Mouse (Mus musculus) lung, adult 2 months (tissue): Measurements from ENCODE around the gene Sfmbt1. TPM values are rescaled to one million over a fixed set of nuclear protein-coding genes. Genes with fewer than 3 reads are reported as not detected.
A peak's percentile ranks its signal among the peaks of the same experiment; 100 is the strongest.

Experiments used
- DNase-seq: peaks from one replicate; pipeline ENCODE4 v3.0.0; 2022
- H3K4me1 ChIP-seq: fragments of 200-500 bp; 2 replicates; pipeline ENCODE4 v1.6.1; 2011; ENCODE audit warnings: low read length; ENCODE audit not compliant: control insufficient read depth, insufficient read depth
- H3K4me3 ChIP-seq: fragments of 200-500 bp; replicated peaks from 2 replicates; pipeline ENCODE3; 2011; ENCODE audit warnings: low read depth, mild to moderate bottlenecking, control low read depth, low read length; ENCODE audit errors: extremely low read depth
- CTCF ChIP-seq: fragments of 200-500 bp; IDR thresholded peaks from 2 replicates; pipeline ENCODE4 v1.5.1; 2011; ENCODE audit warnings: mild to moderate bottlenecking, low read length, control low read depth; ENCODE audit not compliant: insufficient read depth
- POLR2A ChIP-seq: fragments of 200-500 bp; IDR thresholded peaks from 2 replicates; pipeline ENCODE4 v1.6.1; 2011; ENCODE audit warnings: low read depth, mild to moderate bottlenecking, control low read depth, low read length, borderline replicate concordance; ENCODE audit errors: extremely low read depth
- WGBS: fragments of 180-500 bp; shearing (Covaris S2); methylation state at CpG from one replicate; pipeline ENCODE4 v1.1.7; 2018; 5-methylcytosine and 5-hydroxymethylcytosine counted together
- polyA plus RNA-seq: library from polyadenylated mRNA; depleted of rRNA; stranded (reverse); fragments of >200 nt; gene quantifications from 2 replicates; pipeline ENCODE4 v1.2.3, GENCODE M21; 2012

Gene Sfmbt1
- polyA plus RNA-seq, 1 experiment: 1.8 TPM

GRCm38 (mm10) chr14:30692439-30692838 lies 22.2 kb upstream of the Sfmbt1 start:
- WGBS: 82% methylated on average over 6 of the region's 6 CpGs
- Histone ChIP-seq H3K4me1 (peaks cover 2% of the 10 kb centered on the region), H3K4me3 (no peak overlapping the region)
- no peak for DNase-seq
- TF ChIP-seq CTCF (no peak), POLR2A (no peak)

GRCm38 (mm10) chr14:30694786-30695185 lies 19.9 kb upstream of the Sfmbt1 start:
- H3K4me1 ChIP-seq: peaks cover 2% of the 10 kb centered on the region
- TF ChIP-seq POLR2A: no peak
- TF ChIP-seq CTCF: no peak
- no peak overlapping the region for H3K4me3 ChIP-seq
- 75% methylated on average over 2 of the region's 2 CpGs for WGBS
- DNase-seq: no peak

- peaks cover 2% of the 10 kb centered on the region for H3K4me1 ChIP-seq
- TF ChIP-seq CTCF (0 out of 2 replicates have a peak, but pooled peaks have one; percentile 23), POLR2A (no peak)
- WGBS: 0% methylated on average over 4 of the region's 4 CpGs
- no peak overlapping the region for H3K4me3 ChIP-seq
- DNase-seq: peak; percentile 61
These were observed 19.0 kb upstream of the Sfmbt1 start for GRCm38 (mm10) chr14:30695609-30696008.

GRCm38 (mm10) chr14:30697407-30698052 lies 17.1 kb upstream of the Sfmbt1 start:
- TF ChIP-seq CTCF (no peak), POLR2A (no peak)
- 85% methylated on average over 15 of the region's 15 CpGs for WGBS
- Histone ChIP-seq H3K4me1 (peaks cover 2% of the 10 kb centered on the region), H3K4me3 (no peak overlapping the region)
- DNase-seq: no peak

- peak; percentile 41 for DNase-seq
- TF ChIP-seq POLR2A (no peak), CTCF (peak; percentile 76)
- H3K4me1 ChIP-seq: peaks cover 2% of the 10 kb centered on the region
- H3K4me3 ChIP-seq: no peak overlapping the region
- WGBS: 46% methylated on average over 8 of the region's 8 CpGs
These were observed 15.0 kb upstream of the Sfmbt1 start for GRCm38 (mm10) chr14:30699656-30700055.

- no peak for TF ChIP-seq CTCF
- TF ChIP-seq POLR2A: no peak
- H3K4me3 ChIP-seq: no peak overlapping the region
- H3K4me1 ChIP-seq: no peaks in the 10 kb centered on the region
- 46% methylated on average over 5 of the region's 5 CpGs for WGBS
- DNase-seq: no peak
These were observed 12.1 kb upstream of the Sfmbt1 start for GRCm38 (mm10) chr14:30702512-30702911.

GRCm38 (mm10) chr14:30703079-30703478 lies 11.6 kb upstream of the Sfmbt1 start:
- TF ChIP-seq POLR2A (no peak), CTCF (no peak)
- H3K4me3 ChIP-seq: no peak overlapping the region
- no peak for DNase-seq
- WGBS: 67% methylated on average over 5 of the region's 5 CpGs
- no peaks in the 10 kb centered on the region for H3K4me1 ChIP-seq

GRCm38 (mm10) chr14:30704098-30704855 lies 10.4 kb upstream of the Sfmbt1 start:
- H3K4me3 ChIP-seq: no peak overlapping the region
- WGBS: 83% methylated on average over 8 of the region's 8 CpGs
- DNase-seq: no peak
- H3K4me1 ChIP-seq: no peaks in the 10 kb centered on the region
- no peak for TF ChIP-seq CTCF
- no peak for TF ChIP-seq POLR2A

GRCm38 (mm10) chr14:30711892-30712291 lies 2.8 kb upstream of the Sfmbt1 start:
- 92% methylated on average over 2 of the region's 2 CpGs for WGBS
- Histone ChIP-seq H3K4me3 (no peak overlapping the region), H3K4me1 (peaks cover 3% of the 10 kb centered on the region)
- no peak for DNase-seq
- TF ChIP-seq POLR2A (no peak), CTCF (no peak)

GRCm38 (mm10) chr14:30713769-30714168 lies 880 bp upstream of the Sfmbt1 start:
- 85% methylated on average over 1 of the region's 1 CpGs for WGBS
- Histone ChIP-seq H3K4me3 (no peak overlapping the region), H3K4me1 (peaks cover 7% of the 10 kb centered on the region)
- TF ChIP-seq CTCF (no peak), POLR2A (no peak)
- no peak for DNase-seq
